Mouse (Mus musculus) liver, embryonic 14.5 days (tissue): ENCODE data around the gene Itga11.

Source experiments
- CTCF ChIP-seq: IDR thresholded peaks from 2 replicates; pipeline ENCODE4 v1.5.1; 2016; ENCODE audit warnings: antibody characterized with exemption, low read depth, control low read depth
- EP300 ChIP-seq: IDR thresholded peaks from 2 replicates; pipeline ENCODE4 v1.6.1; 2016; ENCODE audit warnings: antibody characterized with exemption, low read depth

GRCm38 (mm10) chr9:62722716-62723115, 45.1 kb downstream of the Itga11 start:
- TF ChIP-seq CTCF = no peak
- TF ChIP-seq EP300 = no peak
